Mouse (Mus musculus) kidney, postnatal 10 days (tissue): ENCODE measurements around the gene Tubg2.

ENCODE experiments used
- DNase-seq: peaks from one replicate; pipeline ENCODE4 v3.0.0; 2021; ENCODE audit warnings: mixed read lengths

Tubg2 gene

GRCm38 (mm10) chr11:101199555-101199954 lies 43.8 kb downstream of the Tubg2 start:
- DNase-seq, result no peak

GRCm38 (mm10) chr11:101200986-101201385 lies 45.3 kb downstream of the Tubg2 start:
- no peak for DNase-seq
